Mouse (Mus musculus) cerebellum, adult 2 months (tissue): ENCODE measurements around the gene Prdx5.

ENCODE experiments used
- CTCF ChIP-seq: fragments of 200-500 bp; IDR thresholded peaks from 2 replicates; pipeline ENCODE4 v1.5.1; 2011; ENCODE audit warnings: low read depth, mild to moderate bottlenecking, control low read depth, low read length, moderate library complexity, borderline replicate concordance; ENCODE audit not compliant: insufficient read depth
- POLR2A ChIP-seq: fragments of 200-500 bp; IDR thresholded peaks from 2 replicates; pipeline ENCODE4 v1.6.1; 2011; ENCODE audit warnings: low read length, control low read depth, borderline replicate concordance; ENCODE audit not compliant: insufficient read depth

DNA sequence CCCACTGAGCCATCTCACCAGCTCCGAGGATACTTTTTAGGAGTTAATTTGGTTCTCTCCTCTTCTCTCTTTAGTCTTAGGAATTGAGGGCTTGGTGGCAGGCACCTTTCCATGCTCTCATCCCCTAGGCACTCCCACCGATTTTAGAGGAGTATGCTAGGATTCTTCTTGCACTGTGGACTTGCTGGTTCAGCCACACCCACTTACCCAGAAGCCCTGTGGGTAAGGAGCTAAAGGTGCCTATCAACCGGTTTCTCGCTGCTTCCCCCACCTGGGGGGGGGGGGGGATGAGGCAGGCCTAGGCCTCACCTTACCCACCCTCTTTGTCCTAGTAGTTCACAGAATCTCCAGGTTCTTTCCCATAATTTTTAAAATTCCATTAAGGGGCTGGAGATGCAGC, 37.8 kb upstream of the Prdx5 start:
- TF ChIP-seq CTCF (no peak), POLR2A (no peak)
